Mouse (Mus musculus) kidney, adult 2 months (tissue): ENCODE results near the gene Elk4. TPM values are rescaled to one million over a fixed set of nuclear protein-coding genes. Genes with fewer than 3 reads are reported as not detected.

Source experiments
- DNase-seq: peaks from one replicate; pipeline ENCODE4 v3.0.0; 2021
- H3K27ac ChIP-seq: fragments of 200-500 bp; 2 replicates; pipeline ENCODE4 v1.5.1; 2012; ENCODE audit warnings: low read depth, low read length, control low read depth, inconsistent platforms; ENCODE audit not compliant: insufficient read depth
- H3K27me3 ChIP-seq: fragments of 200-500 bp; replicated peaks from 2 replicates; pipeline ENCODE4 v1.6.1; 2012; ENCODE audit warnings: mild to moderate bottlenecking, moderate library complexity, low read length, inconsistent platforms; ENCODE audit not compliant: control insufficient read depth, insufficient read depth
- H3K36me3 ChIP-seq: fragments of 200-500 bp; 2 replicates; pipeline ENCODE4 v1.6.1; 2012; ENCODE audit warnings: mild to moderate bottlenecking, moderate library complexity, low read length, inconsistent platforms; ENCODE audit not compliant: control insufficient read depth, insufficient read depth
- H3K4me1 ChIP-seq: fragments of 200-500 bp; 2 replicates; pipeline ENCODE4 v1.6.1; 2011; ENCODE audit warnings: low read length; ENCODE audit not compliant: control insufficient read depth, insufficient read depth
- H3K4me3 ChIP-seq: fragments of 200-500 bp; 2 replicates; pipeline ENCODE4 v1.5.1; 2011; ENCODE audit warnings: mild to moderate bottlenecking, low read depth, low read length, control low read depth; ENCODE audit not compliant: insufficient read depth
- CTCF ChIP-seq: fragments of 200-500 bp; conservative IDR thresholded peaks from 2 replicates; pipeline ENCODE4 v1.5.1; 2011; ENCODE audit warnings: low read depth, mild to moderate bottlenecking, control low read depth, low read length, moderate library complexity, mixed read lengths; ENCODE audit not compliant: insufficient read depth, insufficient read length
- POLR2A ChIP-seq: fragments of 200-500 bp; IDR thresholded peaks from one replicate; pipeline ENCODE4 v1.6.1; 2011; ENCODE audit warnings: low read depth, low read length, control low read depth
- WGBS: fragments of 180-500 bp; shearing (Covaris S2); methylation state at CpG from one replicate; pipeline ENCODE4 v1.1.7; 2018; 5-methylcytosine and 5-hydroxymethylcytosine counted together
- polyA plus RNA-seq: library from polyadenylated mRNA; depleted of rRNA; stranded (reverse); fragments of >200 nt; gene quantifications from 2 replicates; pipeline ENCODE4 v1.2.3, GENCODE M21; 2012; rRNA removed

Elk4 gene
- polyA plus RNA-seq = 18.4 and 27.8 TPM in 2 replicates

- WGBS = under 1% methylated on average over 57 of the region's 61 CpGs
- H3K4me3 ChIP-seq = peak within 1 kb of the TSS; percentile 76
- TF ChIP-seq CTCF (no peak), POLR2A (peak; percentile 71)
- H3K4me1 ChIP-seq = peaks cover 17% of the 10 kb centered on the region; the same call in 1 of the 2 replicates
- no peaks in the 10 kb centered on the region for H3K27me3 ChIP-seq
- H3K36me3 ChIP-seq = no peaks in the 10 kb centered on the region
- H3K27ac ChIP-seq = peak within 1 kb of the TSS; percentile 99
- DNase-seq = peak; percentile 96
Measured at GRCm38 (mm10) chr1:132007282-132007815, at the start of gene Elk4. Elk4 (plus strand) TSS chr1:132007607.

GRCm38 (mm10) chr1:131961004-131961403 lies 46.4 kb upstream of the Elk4 start:
- H3K4me1 ChIP-seq = peaks cover 13% of the 10 kb centered on the region; the same call in 1 of the 2 replicates
- no peaks in the 10 kb centered on the region for H3K36me3 ChIP-seq
- no peak overlapping the region for H3K4me3 ChIP-seq
- H3K27me3 ChIP-seq = no peaks in the 10 kb centered on the region
- peak; percentile 76 for DNase-seq
- 40% methylated on average over 2 of the region's 2 CpGs for WGBS
- no peak for TF ChIP-seq POLR2A
- TF ChIP-seq CTCF = no peak
- peak overlapping the region; percentile 78 for H3K27ac ChIP-seq

GRCm38 (mm10) chr1:131962606-131963084 lies 44.8 kb upstream of the Elk4 start, which contains the start of gene Slc45a3:
Slc45a3 (plus strand) TSS chr1:131962967.
- no peak for TF ChIP-seq CTCF
- no peak for TF ChIP-seq POLR2A
- Histone ChIP-seq H3K36me3 (no peaks in the 10 kb centered on the region), H3K27me3 (no peaks in the 10 kb centered on the region), H3K4me3 (peak within 1 kb of the TSS; percentile 95), H3K27ac (peak within 1 kb of the TSS; percentile 79), H3K4me1 (peaks cover 23% of the 10 kb centered on the region)
- WGBS = under 1% methylated on average over 35 of the region's 35 CpGs
- DNase-seq = peak; percentile 78

GRCm38 (mm10) chr1:131963085-131963951 lies 44.1 kb upstream of the Elk4 start:
- DNase-seq = peak; percentile 47
- TF ChIP-seq CTCF = no peak
- Histone ChIP-seq H3K27me3 (no peaks in the 10 kb centered on the region), H3K27ac (peak overlapping the region; percentile 70), H3K4me1 (peaks cover 28% of the 10 kb centered on the region), H3K36me3 (no peaks in the 10 kb centered on the region), H3K4me3 (peak overlapping the region; percentile 95)
- WGBS = 2% methylated on average over 76 of the region's 76 CpGs

GRCm38 (mm10) chr1:131964100-131964499 lies 43.3 kb upstream of the Elk4 start:
- no peaks in the 10 kb centered on the region for H3K36me3 ChIP-seq
- peak; percentile 44 for DNase-seq
- H3K4me3 ChIP-seq = peak overlapping the region; percentile 95
- H3K4me1 ChIP-seq = peaks cover 36% of the 10 kb centered on the region
- no peaks in the 10 kb centered on the region for H3K27me3 ChIP-seq
- WGBS = 45% methylated on average over 5 of the region's 5 CpGs
- peak overlapping the region; percentile 70 for H3K27ac ChIP-seq
- TF ChIP-seq POLR2A (no peak), CTCF (no peak)

GRCm38 (mm10) chr1:131964580-131964979 lies 42.8 kb upstream of the Elk4 start:
- DNase-seq = peak; percentile 64
- H3K36me3 ChIP-seq = no peaks in the 10 kb centered on the region
- H3K27me3 ChIP-seq = no peaks in the 10 kb centered on the region
- H3K4me1 ChIP-seq = peaks cover 40% of the 10 kb centered on the region
- H3K27ac ChIP-seq = peak overlapping the region; percentile 70; the same call in 1 of the 2 replicates
- 62% methylated on average over 7 of the region's 7 CpGs for WGBS
- TF ChIP-seq CTCF (no peak), POLR2A (no peak)
- H3K4me3 ChIP-seq = no peak overlapping the region

GRCm38 (mm10) chr1:131965818-131966217 lies 41.6 kb upstream of the Elk4 start:
- Histone ChIP-seq H3K4me3 (no peak overlapping the region), H3K27me3 (no peaks in the 10 kb centered on the region), H3K36me3 (no peaks in the 10 kb centered on the region), H3K4me1 (peaks cover 52% of the 10 kb centered on the region), H3K27ac (no peak overlapping the region)
- no peak for DNase-seq
- 68% methylated on average over 5 of the region's 5 CpGs for WGBS
- no peak for TF ChIP-seq POLR2A
- no peak for TF ChIP-seq CTCF
